Mouse (Mus musculus) hindbrain, postnatal 0 days (tissue): ENCODE results near the gene Papss1. TPM values are rescaled to one million over a fixed set of nuclear protein-coding genes. Genes with fewer than 3 reads are reported as not detected.
A peak's percentile ranks its signal among the peaks of the same experiment; 100 is the strongest.

ENCODE experiments used
- ATAC-seq: fragments of 200-750 bp; cut with Nextera tagmentation; 2 replicates; pipeline ENCODE4 v1.8.0; 2017; ENCODE audit warnings: mild to moderate bottlenecking, moderate TSS enrichment, moderate library complexity
- DNase-seq: peaks from one replicate; pipeline ENCODE4 v3.0.0-alpha.2; 2015; ENCODE audit warnings: low spot score
- H3K27ac ChIP-seq: fragments of 300-500 bp; sonication (generic); 2 replicates; pipeline ENCODE4 v1.5.1; 2014; ENCODE audit warnings: mild to moderate bottlenecking
- H3K27me3 ChIP-seq: fragments of 300-500 bp; sonication (generic); 2 replicates; pipeline ENCODE4 v1.6.1; 2014; ENCODE audit warnings: low read length, mixed read lengths; ENCODE audit not compliant: insufficient read depth
- H3K36me3 ChIP-seq: fragments of 300-500 bp; sonication (generic); 2 replicates; pipeline ENCODE4 v1.6.1; 2014; ENCODE audit warnings: low read length, mixed read lengths; ENCODE audit not compliant: insufficient read depth
- H3K4me1 ChIP-seq: fragments of 300-500 bp; sonication (generic); 2 replicates; pipeline ENCODE4 v1.6.1; 2014; ENCODE audit warnings: antibody characterized with exemption, low read length, mixed read lengths; ENCODE audit not compliant: insufficient read depth
- H3K4me2 ChIP-seq: fragments of 300-500 bp; sonication (generic); 2 replicates; pipeline ENCODE4 v1.6.1; 2014; ENCODE audit warnings: low read depth, mild to moderate bottlenecking, low read length, moderate library complexity, mixed read lengths
- H3K4me3 ChIP-seq: fragments of 300-500 bp; sonication (generic); 2 replicates; pipeline ENCODE4 v1.5.1; 2014; ENCODE audit warnings: low read length
- H3K9ac ChIP-seq: fragments of 300-500 bp; sonication (generic); replicated peaks from 2 replicates; pipeline ENCODE4 v1.6.1; 2014; ENCODE audit warnings: mild to moderate bottlenecking, low read length, moderate library complexity, mixed read lengths
- H3K9me3 ChIP-seq: fragments of 300-500 bp; sonication (generic); 2 replicates; pipeline ENCODE4 v1.6.1; 2016; ENCODE audit warnings: low read length, mixed read lengths
- CTCF ChIP-seq: IDR thresholded peaks from 2 replicates; pipeline ENCODE4 v1.5.1; 2016; ENCODE audit warnings: antibody characterized with exemption, control low read depth, low read depth
- WGBS: fragments of 180-500 bp; shearing (Covaris S2); extraction: QIAGEN DNeasy Blood & Tissue Kit; methylation state at CpG from one replicate; pipeline ENCODE4 v1.1.7; 2014; 5-methylcytosine and 5-hydroxymethylcytosine counted together
- polyA plus RNA-seq: library from polyadenylated mRNA; unstranded; fragments of >200 nt; fragmentation: Nextera tagmentation; extraction: Ambion mirVana; gene quantifications from 2 replicates; pipeline ENCODE4 v1.2.1, GENCODE M21; 2015
- total RNA-seq: library from RNA; depleted of rRNA; stranded (reverse); fragments of >200 nt; gene quantifications from 2 replicates; pipeline ENCODE4 v1.2.3, GENCODE M21; 2014

Papss1 gene
- total and polyA plus RNA-seq, 2 experiments from 2014 or later: 117 to 135 TPM

DNA sequence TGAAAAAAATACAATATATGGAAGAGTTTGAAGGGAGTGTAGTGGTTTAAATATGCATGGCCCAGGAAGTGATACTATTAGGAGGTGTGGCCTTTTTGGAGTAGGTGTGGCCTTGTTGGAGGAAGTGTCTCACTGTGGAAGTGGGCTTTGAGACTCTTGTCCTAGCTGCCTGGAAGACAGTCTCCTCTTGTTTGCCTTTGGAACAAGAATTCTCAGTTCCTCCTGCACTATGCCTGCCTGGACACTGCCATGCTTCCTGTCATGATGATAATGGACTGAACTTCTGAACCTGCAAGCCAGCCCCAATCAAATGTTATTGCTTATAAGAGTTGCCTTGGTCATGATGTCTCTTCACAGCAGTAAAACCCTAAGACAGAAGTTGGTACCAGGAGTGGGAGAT is 8.8 kb upstream of the Papss1 start:
- Histone ChIP-seq H3K9ac (no peak overlapping the region), H3K4me3 (no peak overlapping the region), H3K4me1 (no peaks in the 10 kb centered on the region), H3K27me3 (no peaks in the 10 kb centered on the region), H3K36me3 (no peaks in the 10 kb centered on the region), H3K27ac (no peak overlapping the region), H3K9me3 (no peaks in the 10 kb centered on the region), H3K4me2 (no peak overlapping the region)
- no peak for DNase-seq
- ATAC-seq: no peak
- no peak for TF ChIP-seq CTCF

DNA sequence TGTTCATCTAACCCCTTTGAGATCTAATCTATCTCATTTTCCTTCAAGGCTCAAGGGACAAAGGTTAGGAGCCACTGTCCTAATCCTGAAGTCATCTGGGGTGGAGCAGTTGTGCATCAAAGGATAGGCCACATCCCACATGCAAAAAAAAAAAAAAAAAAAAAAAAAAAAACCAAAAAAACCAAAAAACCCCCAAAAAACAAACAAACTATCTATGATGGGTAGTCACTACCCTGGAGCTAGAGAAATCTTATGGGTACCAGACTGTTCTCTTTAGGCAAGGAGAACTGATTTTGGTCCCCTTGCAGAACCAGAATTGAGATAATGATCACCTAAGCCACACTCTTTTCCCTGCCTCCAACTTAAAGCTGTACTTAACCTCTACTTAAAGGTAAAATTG is 3.0 kb upstream of the Papss1 start:
- Histone ChIP-seq H3K9ac (no peak overlapping the region), H3K4me3 (no peak overlapping the region), H3K4me1 (peaks cover 14% of the 10 kb centered on the region; the same call in 1 of the 2 replicates), H3K36me3 (no peaks in the 10 kb centered on the region), H3K27me3 (no peaks in the 10 kb centered on the region), H3K4me2 (no peak overlapping the region), H3K9me3 (no peaks in the 10 kb centered on the region), H3K27ac (no peak overlapping the region)
- TF ChIP-seq CTCF: no peak
- ATAC-seq: no peak
- no peak for DNase-seq

GRCm38 (mm10) chr3:131565257-131565610 is 666 bp downstream of the Papss1 start:
- H3K9me3 ChIP-seq: no peaks in the 10 kb centered on the region
- no peak for TF ChIP-seq CTCF
- under 1% methylated on average over 9 of the region's 9 CpGs for WGBS
- ATAC-seq: no peak
- no peaks in the 10 kb centered on the region for H3K27me3 ChIP-seq
- H3K4me2 ChIP-seq: peak overlapping the region; percentile 68
- H3K4me1 ChIP-seq: peaks cover 17% of the 10 kb centered on the region; the same call in 1 of the 2 replicates
- peak overlapping the region; percentile 96 for H3K27ac ChIP-seq
- no peaks in the 10 kb centered on the region for H3K36me3 ChIP-seq
- H3K9ac ChIP-seq: peak overlapping the region; percentile 79
- peak overlapping the region; percentile 96 for H3K4me3 ChIP-seq
- peak; percentile 73 for DNase-seq

DNA sequence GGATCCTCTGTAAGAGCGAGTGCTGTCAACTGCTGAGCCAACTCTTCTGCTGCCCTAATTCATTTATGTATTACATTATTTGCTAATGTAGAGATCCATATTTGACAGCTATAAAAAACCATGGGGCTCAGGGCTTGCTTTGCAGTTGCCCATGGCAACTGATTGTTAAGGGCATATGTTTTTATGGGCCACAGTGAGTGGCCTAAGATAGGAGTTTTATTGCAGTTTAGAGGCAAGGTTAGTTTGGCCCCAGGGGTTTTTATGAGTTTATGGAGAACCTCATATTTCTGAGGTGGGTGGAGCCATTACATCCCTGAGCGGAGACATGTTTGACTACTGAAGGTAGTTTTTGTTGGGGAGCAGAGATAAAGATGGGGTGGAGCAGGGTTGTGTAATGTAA is 1.7 kb downstream of the Papss1 start:
- H3K27me3 ChIP-seq: no peaks in the 10 kb centered on the region
- DNase-seq: no peak
- ATAC-seq: no peak
- 78% methylated on average over 2 of the region's 2 CpGs for WGBS
- no peaks in the 10 kb centered on the region for H3K36me3 ChIP-seq
- no peak for TF ChIP-seq CTCF
- H3K9ac ChIP-seq: 0 out of 2 replicates have a peak overlapping the region, but pooled peaks have one; percentile 79
- no peaks in the 10 kb centered on the region for H3K9me3 ChIP-seq
- peak overlapping the region; percentile 68 for H3K4me2 ChIP-seq
- H3K4me3 ChIP-seq: peak overlapping the region; percentile 96
- H3K4me1 ChIP-seq: peaks cover 21% of the 10 kb centered on the region; the same call in 1 of the 2 replicates
- H3K27ac ChIP-seq: no peak overlapping the region

GRCm38 (mm10) chr3:131570506-131570905 is 5.9 kb downstream of the Papss1 start:
- Histone ChIP-seq H3K27me3 (no peaks in the 10 kb centered on the region), H3K4me1 (peaks cover 17% of the 10 kb centered on the region; the same call in 1 of the 2 replicates), H3K9me3 (no peaks in the 10 kb centered on the region), H3K4me2 (no peak overlapping the region), H3K9ac (no peak overlapping the region), H3K4me3 (no peak overlapping the region), H3K27ac (no peak overlapping the region), H3K36me3 (no peaks in the 10 kb centered on the region)
- DNase-seq: no peak
- no peak for TF ChIP-seq CTCF
- no peak for ATAC-seq
- 57% methylated on average over 1 of the region's 1 CpGs for WGBS

DNA sequence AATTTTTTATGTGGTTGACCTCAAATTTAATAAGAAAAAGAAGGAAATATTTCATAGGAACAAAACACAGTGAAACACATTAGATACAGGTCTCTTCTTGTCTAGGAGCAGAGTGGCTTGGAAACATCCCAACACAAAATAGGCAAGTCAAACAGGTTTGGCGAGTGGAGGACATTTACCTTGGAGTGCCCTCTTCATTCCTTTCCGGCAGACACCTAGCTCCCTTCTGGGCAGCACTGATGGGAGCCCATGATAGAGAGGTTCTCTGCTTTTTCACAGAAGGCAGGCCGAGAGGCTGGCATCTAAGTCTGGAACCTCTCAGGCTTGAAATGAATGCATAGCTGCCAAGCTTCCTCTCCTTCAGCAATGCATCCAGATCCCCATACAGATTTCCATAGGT is 9.0 kb downstream of the Papss1 start:
- no peak for ATAC-seq
- 89% methylated on average over 3 of the region's 3 CpGs for WGBS
- Histone ChIP-seq H3K27me3 (no peaks in the 10 kb centered on the region), H3K27ac (no peak overlapping the region), H3K4me3 (no peak overlapping the region), H3K4me2 (no peak overlapping the region), H3K4me1 (0 out of 2 replicates have a peak, but pooled peaks cover 3% of the 10 kb centered on the region), H3K9ac (no peak overlapping the region), H3K36me3 (no peaks in the 10 kb centered on the region), H3K9me3 (no peaks in the 10 kb centered on the region)
- no peak for TF ChIP-seq CTCF
- no peak for DNase-seq

DNA sequence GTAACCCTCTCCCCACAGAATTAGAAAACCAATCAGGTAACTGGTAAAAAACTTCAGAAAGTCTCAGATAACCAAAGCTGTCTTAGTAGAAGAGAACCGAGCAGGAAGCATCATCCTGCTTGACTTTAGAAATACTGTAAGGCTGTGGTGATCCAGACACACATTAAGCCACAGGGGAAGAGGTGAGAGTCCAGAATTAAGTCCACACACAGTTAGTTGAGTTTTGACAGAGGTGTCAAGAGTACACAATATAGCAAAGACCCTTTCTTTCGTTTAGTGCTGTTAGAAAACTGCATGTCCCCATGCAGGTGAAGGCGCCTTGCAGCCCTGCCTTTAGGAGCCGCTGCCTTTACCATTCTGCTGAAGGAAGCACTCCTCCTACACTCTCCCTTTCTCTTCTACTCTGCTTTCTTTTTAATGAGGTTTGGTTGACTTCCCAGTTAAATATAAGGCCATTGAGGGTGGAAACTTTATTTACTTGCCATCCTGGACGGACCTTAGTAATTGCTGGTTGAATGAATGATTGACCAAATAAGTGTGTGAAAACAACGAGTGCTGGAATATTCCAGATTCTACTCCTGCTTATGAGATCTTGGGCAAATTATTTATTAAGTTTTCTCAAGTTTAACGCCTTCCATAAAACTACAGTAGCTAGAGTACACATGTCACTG is 14.0 kb downstream of the Papss1 start:
- DNase-seq: no peak
- H3K9me3 ChIP-seq: no peaks in the 10 kb centered on the region
- H3K4me2 ChIP-seq: no peak overlapping the region
- ATAC-seq: no peak
- no peak for TF ChIP-seq CTCF
- no peak overlapping the region for H3K27ac ChIP-seq
- no peak overlapping the region for H3K9ac ChIP-seq
- H3K4me1 ChIP-seq: no peaks in the 10 kb centered on the region
- 88% methylated on average over 7 of the region's 7 CpGs for WGBS
- H3K27me3 ChIP-seq: no peaks in the 10 kb centered on the region
- peaks cover 28% of the 10 kb centered on the region for H3K36me3 ChIP-seq
- H3K4me3 ChIP-seq: no peak overlapping the region
